Mouse (Mus musculus): ENCODE results near the gene Mvp.
A peak's percentile ranks its signal among the peaks of the same experiment; 100 is the strongest.

Mvp gene

DNA sequence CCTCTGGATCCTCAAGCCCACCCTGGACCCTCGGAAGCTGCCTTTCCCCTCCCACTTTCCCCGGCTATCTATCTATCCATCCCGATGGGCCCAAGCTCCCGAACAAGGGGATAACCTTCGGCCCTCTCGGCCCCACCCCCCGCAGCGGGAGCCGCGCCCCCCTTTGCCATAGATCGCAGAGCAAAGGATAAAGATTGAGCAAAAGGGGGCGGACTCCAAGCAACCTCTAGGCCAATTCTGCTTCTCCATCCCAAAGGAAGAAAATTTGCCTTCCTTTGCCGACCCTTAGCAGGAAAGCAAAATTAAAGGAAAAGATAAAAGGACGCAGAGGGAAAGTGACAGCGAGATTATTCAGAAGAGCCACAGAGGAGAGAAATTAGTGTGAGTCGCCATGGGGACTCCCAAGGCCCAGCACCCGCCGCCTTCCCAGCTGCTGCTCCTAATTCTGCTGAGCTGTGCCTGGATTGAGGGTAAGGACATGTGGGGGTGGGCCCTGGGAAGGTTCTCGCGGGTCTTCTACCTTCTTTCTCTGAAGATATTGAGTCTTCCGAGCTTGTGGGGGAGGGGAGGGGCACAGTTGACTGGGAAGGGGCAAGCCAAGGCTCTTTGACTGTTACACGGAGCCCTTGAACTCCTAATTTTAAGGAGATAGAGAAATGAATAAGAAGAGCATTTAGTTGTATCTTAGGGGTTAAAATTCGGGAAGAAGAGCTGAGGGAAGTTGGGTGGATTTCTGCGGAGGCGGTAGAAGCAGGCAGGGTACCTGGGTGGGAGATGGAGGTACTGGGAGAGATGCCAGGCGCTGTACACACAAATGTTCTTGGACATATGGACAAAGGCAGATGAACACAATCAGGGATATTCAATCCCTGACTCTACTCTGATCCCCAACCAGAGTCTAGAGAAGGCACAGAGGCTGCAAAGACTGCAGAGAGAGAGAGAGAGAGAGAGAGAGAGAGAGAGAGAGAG lies 63.5 kb downstream of the Mvp start:
- DNase-seq (ENCODE audit: low read depth in 2 of 2, low spot score in 2 of 2) = no peak

- DNase-seq (ENCODE audit: low read depth in 2 of 2, low spot score in 2 of 2) = peak; percentile 72 to 84
These were observed 64.4 kb downstream of the Mvp start, which contains the start of gene Sez6l2 for GRCm38 (mm10) chr7:126949793-126950646. Sez6l2 (plus strand) TSS chr7:126950563.

DNA sequence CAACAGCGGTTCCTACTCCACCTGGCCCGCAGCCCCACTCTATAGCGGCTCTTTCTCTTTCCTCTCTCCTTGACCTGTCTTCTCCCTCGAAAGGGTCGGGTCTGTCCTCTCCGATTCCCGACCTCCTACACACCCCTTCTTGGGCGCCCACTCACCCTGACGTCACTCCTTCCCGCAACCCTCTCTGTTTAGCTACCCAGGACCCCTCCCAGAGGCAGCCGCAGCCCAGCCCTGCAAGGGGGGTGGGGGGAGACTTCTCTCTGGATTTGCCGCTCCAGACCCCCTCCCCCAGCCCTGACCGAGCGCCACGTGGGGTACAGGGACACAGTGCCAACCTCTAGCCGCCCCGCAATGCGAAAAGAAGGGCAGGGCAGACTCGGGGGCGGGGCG lies 65.0 kb downstream of the Mvp start, which contains the start of gene Asphd1:
Gene Asphd1 (minus strand): TSS at position 180 of the 390 bp plus-strand sequence.
- DNase-seq (ENCODE audit: low read depth in 2 of 2, low spot score in 2 of 2) = no peak

- no peak for DNase-seq (ENCODE audit: low read depth in 2 of 2, low spot score in 2 of 2)
These were observed 65.8 kb downstream of the Mvp start for GRCm38 (mm10) chr7:126948626-126949025.

DNA sequence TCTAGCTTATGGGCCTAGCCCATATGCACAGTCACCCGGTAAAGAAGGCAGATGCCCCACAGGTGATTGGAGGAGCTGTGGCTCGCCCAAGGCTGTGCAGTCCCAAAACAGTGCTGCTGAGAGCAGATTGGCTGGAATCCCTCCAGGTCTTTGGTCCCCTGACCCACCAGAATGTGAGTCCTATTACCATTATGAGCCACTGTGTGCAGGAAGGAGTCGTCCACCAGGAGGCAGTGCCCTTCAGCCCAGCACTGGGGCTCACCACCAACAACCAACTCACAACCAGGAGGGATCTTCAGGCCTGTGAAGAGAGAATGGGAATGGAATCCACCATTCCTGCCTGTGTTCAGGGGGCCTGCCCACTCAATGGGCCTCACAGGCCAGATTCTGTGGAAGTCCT lies 67.9 kb downstream of the Mvp start:
- DNase-seq (ENCODE audit: low read depth in 2 of 2, low spot score in 2 of 2) = peak; percentile 21 to 37

GRCm38 (mm10) chr7:126941801-126942200 lies 72.6 kb downstream of the Mvp start:
- DNase-seq (ENCODE audit: low read depth in 2 of 2, low spot score in 2 of 2) = no peak

DNA sequence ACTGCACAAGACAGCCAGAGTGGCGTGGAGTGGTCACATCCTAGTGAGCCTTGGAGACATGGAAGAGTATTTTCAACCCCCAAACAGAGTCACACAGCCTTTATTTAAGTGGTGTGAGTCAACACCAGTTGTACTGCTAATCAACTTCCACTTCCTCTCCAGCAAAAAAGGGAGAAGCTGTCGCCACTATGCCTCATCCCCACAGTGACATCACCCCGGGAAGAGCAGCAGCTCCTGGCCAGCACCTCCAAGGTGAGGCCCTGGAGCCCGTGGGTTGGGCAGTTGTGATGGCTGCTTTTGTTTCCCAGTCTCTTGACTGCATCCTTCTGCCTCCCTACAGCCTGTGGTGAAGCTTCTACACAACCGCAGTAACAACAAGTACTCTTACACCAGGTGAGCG lies 73.2 kb downstream of the Mvp start:
- no peak for DNase-seq (ENCODE audit: low read depth in 2 of 2, low spot score in 2 of 2)

Data from CD8-positive naive resting alpha-beta T cell, adult 2 months (primary cell).